Mouse (Mus musculus) kidney, adult 11 months (tissue): ENCODE data around the gene Dcps.
"Not testable (repeated sequence)": the region's sequence is repeated elsewhere in the genome, so short reads cannot be mapped to it uniquely, and the experiment has no call there.

Experiments
- DNase-seq: peaks from one replicate; pipeline ENCODE4 v3.0.0; 2022

Dcps gene

DNA sequence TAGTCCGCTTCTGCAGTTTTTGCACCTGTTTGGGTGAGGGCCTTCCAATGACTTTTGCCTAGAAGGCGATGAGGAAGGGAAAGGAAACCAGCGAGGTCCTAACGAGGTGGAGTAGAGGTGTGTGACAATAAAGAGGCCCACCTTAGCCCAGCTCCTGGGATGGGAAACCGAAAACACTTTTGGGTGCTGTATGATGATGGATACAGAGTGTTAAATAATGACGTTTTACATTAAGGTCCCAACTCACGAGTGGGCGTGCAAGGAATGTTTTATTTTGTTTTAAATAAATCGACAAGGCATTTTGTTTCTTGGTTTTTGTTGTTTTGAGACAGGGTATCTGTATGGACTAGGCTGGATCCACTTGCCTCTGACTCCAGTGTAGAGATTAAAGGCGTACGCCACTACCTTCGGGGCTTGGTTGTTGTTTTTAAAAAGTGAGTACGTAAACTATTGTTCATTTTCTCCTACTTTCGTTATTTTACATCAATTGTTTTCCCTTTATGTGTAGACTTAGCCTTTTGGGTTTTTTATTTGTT lies 331 bp upstream of the Dcps start:
- no peak for DNase-seq

DNA sequence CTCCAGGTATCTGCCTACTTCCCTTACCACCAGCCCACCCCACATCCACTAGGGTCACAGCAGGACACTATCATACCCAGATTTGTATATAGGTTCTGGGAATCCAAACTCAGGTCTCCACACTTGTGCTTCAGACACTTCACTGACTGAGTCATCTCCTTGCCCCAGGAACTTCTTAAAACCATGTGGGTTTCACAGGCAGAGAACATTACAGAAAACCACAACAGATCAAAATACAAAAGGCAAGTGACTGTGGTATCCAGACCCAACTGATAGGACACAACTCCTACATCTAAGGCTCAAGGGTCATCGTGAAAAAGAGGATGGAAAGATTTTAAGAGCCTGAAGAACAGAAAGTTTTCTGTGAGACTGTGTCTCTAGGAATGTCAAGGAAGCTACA lies 2.5 kb downstream of the Dcps start:
- no peak for DNase-seq

DNA sequence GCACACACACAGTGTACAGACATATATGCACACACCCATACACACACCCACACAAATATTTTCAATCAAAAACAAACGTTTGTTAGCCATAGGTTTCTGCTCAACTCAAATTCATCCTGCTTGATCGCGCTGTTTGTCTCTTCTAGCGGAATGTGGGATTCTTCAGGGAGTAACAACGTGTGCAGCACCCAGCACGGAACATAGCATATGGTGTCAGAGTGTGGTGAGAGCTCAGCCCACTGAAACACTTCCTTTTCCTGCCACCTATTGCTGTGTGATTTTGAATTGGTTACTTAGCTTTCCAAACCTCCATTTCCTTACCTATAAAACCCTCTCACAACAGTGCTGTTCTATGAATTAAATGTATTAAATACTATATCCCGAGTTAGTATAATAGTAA lies 5.8 kb downstream of the Dcps start:
- no peak for DNase-seq

DNA sequence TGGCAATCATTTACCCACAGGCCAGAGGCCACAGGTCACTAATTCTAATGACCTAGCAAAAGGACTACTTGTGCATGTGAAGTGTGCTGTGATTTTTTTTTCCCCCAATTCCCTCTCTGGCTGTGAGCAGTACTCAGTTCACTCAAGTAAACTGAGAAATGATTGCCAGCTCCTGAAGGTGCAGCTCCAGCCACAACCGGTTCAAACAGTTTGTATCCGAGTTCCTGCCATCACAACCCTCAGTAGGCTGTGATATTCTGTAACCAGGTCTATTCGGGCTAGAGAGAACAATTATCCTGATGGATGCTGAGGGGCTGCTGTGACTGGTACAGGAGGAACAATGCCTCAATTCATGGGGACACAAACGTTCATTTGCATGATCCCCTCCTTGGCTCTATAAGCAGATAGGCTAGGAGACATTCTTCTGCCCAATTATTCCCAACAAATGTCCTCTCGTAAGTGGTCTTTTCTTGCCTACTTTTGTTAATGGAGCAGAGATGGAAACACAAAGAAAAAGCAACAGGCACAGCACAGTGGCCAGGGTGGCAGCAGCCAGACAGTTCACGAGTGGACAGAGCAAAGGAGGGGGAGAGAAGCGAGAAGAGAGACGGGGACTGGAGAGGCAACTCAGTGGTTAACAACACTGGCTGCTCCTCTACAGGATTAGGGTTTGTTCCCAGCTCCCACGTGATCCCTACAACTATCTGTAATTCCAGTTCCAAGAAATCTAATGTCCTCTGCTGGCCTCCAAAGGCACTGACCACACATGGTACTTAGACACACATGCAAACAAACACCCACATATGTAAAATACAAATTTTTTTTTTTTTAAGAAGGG lies 8.8 kb downstream of the Dcps start:
- DNase-seq = peak; percentile 83

DNA sequence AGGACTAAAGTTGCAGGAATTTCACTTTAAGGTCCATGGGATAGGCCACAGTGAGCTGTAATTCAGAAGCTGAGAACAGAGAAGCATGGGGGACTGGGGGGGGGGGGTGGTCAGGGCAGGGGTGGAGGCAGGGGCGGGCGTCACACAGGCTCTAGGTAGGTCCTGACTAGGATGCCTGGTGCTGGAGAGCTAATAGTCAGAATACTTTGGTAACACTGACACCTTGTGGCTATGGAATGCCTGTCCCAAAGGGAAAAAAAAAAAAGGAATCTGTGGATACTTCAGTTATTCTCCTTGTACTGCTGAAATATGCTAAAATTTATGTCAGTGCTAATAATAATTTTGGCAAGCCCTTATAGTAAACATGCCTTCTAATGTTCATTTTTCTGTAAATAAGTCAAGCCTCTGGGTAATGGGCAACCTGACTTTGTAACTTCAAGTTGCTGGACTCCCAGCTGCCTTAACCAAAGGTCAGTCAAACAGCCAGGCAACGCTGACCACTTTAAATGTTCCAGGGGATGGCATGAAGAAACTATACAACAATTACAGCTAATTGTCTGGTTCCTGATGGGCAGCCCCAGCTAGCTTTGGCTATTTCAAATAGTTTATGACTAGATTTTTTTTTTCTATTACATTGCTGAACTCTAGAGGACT lies 9.6 kb downstream of the Dcps start:
- no peak for DNase-seq

DNA sequence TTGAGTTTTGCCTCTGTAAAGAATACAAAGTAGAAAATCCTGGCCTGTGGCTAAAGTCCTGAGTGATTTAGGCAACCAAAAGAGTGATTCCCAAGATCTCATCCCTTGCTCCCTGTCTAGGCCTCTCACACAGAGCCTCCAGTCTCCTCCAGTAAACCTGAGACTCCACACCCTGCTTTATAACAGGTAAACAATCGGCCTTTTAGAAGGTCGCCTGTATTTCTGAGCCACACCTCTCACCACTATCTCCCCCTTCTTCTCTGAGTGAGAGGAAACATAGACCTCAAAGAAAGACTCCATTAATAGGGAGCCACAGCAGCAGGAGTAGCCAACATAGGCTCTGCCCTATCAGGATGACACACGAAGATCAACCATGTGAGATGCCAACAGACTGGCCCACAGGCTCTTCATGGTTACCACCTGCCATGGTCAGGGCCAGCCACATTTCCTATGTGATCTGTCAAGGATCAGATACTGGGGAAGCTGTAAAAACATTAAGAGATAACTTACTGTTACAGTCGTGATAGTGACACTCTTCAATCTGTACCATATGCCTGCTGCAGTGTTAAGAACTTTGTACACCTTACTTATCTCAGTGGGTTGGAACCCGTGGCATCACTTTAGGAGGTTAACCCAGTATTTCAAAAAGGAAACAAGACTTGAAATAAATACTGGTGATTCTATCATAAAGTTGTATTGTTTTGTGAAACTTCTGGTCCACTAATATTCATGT lies 11.6 kb downstream of the Dcps start:
- DNase-seq = no peak

DNA sequence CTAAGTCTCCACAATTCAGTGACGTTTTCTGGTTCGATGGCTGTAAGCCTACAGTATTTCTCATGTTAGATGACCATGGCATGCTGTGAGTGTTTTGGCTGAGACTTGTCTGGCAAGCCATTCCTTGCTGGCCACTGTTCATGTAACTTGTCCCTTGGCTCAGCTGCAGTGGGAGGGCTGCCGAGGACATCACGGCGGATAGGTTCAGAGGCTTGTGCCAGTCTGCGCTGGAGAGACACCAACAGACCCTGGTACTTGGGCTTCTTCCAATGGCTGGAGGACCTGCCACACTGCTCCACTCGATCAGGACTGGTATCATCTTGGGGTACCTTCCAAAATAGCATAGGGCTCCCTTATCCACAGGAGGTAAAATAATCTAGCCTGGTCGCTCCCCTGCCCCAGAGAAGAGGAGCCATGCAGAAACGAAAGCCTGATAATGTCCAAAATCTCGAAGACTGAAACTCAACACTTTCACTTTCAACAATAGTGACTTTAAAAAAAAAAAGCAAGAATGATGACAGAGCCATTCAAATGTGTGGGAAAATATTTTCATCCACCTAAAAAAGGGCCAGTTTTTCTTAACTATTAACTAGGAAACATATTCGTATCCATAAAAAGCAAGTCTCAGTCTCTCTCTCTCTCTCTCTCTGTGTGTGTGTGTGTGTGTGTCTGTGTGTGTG lies 12.7 kb downstream of the Dcps start:
- peak; percentile 37 for DNase-seq

DNA sequence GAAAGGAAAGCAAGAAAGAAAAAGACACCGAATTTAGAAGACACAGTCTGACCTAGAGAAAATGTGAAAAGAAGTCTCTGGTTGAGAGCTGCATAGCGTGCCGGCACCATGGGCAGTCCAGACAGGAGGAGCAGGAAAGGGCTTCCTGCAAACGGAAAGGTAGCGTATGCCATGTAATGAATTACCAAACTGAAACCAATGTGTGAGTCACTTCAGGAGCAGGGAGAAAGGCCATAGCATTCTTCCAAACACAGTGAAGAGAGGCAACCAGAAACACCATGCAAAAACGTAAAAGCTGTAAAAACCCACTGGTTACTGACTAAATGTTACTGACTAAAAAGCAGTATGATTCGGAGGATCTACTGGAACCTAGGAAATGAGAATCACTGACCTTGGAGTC lies 14.1 kb downstream of the Dcps start:
- DNase-seq = no peak

DNA sequence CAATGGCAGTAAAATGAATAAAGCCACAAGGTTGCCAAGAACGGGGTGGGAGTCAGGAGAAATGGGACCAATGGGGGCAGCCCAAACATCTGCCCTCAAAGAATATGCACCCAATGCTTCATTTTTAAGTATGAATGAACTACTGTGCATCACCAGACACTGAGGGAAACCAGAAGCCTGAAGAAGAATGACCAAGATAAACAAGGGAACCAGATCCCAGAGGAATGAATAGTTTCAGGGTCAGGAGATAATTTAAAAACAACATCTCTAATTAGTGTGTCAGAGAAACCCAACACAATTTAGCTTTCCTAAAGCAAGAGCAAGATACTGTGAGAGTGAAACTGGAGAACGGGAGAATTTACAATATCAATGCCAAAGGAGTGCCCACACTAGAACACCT lies 15.2 kb downstream of the Dcps start:
- no peak for DNase-seq

DNA sequence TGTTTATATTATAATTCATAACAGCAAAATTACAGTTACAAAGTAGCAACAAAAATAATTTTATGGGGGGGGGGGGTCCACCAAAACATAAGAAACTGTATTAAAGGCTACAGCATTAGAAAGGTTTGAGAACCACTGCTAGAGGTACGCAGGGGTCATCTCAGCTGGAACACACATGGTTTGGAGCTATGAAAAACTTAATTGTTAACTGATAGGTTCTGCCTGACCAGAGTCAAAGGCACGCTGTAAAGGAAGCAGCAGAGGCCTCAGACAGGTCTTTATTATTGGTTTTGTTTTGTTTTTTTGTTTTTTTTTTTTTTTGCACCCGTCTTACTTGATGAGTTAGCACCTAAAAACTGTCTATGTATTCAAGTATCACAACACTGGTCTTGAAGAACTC lies 17.4 kb downstream of the Dcps start:
- no peak for DNase-seq

DNA sequence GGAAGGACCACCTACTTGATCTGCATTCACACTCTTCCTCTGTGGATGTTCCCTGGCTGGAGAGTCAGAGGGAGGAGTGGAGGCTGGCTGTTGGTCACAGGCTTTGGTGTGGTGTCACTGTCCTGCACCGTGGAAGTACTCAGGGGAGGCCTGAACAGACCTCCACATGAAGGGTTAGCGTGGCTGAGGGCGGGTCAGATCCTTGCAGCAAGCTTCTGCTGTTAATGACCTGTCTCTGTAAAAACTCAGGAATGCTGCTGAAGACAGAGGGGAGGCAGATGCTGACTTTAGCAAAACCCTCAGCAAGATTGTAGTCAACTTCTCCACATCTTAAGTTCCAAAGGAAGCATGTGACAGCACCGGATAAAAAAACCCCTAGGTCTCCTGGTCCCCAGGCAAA lies 19.0 kb downstream of the Dcps start:
- DNase-seq = no peak

DNA sequence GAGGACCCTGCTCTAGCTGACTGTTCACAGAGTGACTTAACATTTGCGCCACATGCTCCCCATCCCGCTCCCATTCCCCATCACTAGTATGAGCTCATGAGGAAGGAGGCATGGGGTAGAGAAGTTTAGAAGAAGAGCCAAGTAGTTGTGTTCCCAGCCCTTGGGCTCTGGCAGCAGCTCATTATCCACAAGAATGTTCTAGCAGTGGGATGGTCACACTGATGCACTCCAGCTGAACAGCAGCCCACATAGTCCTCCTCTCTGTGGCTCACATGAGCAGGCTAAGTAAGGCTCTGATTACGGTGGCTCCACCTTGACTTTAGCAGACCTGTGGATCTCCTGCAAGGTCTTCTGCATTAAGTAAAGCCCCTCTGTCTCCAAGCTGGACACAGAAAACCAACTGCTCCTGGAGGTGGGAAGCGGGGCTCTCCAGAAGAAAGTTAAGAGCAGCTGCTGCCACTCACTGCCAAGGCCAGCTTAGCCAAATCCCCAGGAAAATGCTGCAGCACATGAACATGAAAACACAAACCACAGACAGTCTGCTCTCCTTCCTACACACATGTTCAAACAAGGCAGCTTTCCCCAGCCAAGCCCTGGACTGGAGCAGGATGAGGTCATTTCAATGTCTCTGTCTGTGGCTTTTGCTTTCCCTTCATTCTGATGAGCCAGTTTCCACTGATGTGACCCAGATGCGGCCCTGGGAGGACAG lies 19.7 kb downstream of the Dcps start:
- DNase-seq = no peak

DNA sequence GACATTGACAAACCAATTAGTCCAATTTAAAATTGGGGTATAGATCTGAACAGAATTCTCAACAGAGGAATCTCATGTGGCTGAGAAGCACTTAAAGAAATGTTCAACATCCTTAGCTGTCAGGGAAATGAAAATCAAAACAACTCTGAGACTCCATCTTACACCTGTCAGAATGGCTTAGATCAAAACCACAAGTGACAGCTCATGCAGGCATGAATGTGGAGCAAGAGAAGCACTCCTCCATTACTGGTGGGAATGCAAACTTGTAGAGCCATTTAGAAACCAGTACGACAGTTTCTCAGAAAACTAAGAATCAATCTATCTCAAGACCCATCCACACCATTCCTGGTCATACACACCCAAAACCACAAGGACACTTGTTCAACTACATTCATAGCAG lies 22.9 kb downstream of the Dcps start:
- no peak for DNase-seq

DNA sequence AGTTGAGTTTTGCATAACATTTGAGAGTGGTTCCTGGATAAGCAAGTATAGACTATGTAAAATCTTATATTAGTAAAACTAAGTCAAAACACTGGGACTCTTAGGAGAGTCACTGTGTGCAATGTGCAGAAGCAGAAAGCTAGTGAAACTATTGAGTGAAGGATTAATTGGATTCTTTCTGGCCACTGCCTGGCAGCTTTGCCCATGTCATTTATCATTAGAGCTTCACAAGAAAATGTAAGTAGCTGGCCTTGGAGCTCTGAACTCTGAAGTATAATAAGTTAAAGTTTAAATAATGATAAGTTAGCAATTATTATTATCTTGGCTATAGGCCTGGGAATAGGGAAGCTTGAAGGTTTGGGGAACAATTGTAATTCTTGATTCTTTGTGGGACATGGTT lies 27.0 kb downstream of the Dcps start:
- not testable (repeated sequence) for DNase-seq

DNA sequence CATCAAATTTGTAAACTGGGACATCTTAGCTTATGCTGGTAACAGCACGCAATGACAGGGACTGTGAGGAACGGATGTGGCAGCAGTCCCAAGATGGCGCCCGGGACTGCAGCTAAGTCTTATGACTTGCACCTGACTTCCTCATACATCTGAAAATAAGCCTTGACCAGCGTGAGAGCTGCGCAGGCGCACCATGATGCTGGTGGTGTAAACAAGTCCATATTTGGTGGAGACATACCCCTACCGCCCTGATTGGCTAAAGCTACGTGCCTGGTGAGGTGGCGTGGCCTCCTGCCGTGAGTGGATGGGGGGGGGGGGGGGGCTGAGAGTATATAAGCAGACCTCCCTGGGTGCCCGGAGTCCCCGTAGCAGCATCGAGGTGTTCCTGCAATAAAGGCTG lies 28.6 kb downstream of the Dcps start:
- not testable (repeated sequence) for DNase-seq

DNA sequence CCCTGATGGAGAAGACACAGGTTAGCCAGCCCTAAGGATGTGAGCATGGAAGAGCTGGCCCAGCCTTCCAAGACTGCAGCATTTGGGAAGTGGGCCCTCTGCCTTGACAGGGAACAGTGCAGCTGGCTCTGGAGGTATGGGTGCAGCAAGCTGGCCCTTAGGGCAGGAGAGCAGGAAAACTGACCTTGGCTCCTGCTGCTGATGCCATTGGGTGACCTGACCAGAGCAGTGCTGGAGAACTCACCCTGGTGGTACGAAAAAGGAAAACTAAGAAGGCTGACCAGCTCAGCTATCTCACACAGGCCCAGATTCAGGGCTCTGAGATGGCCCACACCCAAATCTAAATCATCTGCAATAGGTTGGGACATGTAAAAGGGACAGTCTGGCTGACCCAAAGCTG lies 30.0 kb downstream of the Dcps start:
- no peak for DNase-seq

DNA sequence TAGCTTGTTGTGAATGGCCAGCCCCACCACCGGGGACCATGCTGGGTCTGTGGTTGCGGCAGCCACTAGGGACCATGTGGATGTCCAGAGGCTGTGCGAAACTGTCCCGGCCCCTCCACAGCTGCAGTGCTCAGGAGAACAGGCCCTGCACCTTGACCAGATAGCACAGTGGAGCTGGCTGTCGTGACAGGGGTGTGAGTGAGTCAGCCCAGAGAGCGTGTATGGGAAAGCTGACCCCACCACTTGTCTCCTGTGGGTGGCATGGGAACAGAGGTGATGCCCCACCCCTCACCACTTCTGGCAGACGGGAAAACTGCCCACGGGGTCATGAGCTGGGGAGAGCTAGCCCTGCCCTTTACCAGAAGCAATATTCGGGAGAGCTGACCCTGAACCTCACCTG lies 30.7 kb downstream of the Dcps start:
- no peak for DNase-seq

DNA sequence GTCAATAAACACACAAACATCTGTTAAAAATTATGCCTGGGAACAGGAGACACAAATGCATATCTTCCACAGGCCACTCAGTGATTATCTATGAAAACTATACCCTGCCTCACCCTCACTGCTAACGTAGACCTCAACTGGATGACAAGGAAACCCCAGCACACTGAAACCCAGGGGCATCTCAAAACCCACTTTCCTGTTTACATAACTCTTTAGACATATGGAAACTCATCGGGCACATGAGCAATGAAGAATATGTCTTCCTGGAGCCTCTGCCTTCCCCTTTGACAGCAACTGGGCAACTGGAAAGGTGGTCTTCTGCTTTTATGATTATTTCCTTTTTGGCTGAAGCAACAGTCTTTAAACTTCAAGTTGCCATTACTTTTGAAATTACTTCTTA lies 33.6 kb downstream of the Dcps start:
- no peak for DNase-seq

DNA sequence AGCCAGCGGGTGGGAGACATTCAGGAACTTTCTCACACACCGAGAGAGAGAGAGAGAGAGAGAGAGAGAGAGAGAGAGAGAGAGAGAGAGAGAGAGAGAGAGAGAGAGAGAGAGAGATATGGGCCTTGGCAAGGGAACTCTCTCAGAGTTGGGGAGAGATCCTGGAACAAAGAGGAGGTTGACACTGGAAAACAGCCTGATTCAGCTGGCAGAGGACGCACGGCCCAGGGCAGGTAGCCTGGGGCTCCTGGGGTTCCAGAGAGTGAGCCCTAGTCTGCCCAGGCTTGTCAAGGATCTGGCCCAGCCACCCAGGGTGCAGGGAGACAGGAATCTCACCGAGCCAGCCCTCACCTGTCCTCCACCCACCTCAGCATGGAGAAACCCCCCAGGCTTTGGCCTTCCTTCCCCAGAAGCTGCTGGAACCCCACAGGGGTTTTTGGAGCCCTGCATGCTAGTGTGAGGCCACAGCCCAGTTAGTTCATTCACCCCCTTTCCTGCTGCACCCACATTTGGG lies 36.6 kb downstream of the Dcps start:
- no peak for DNase-seq

DNA sequence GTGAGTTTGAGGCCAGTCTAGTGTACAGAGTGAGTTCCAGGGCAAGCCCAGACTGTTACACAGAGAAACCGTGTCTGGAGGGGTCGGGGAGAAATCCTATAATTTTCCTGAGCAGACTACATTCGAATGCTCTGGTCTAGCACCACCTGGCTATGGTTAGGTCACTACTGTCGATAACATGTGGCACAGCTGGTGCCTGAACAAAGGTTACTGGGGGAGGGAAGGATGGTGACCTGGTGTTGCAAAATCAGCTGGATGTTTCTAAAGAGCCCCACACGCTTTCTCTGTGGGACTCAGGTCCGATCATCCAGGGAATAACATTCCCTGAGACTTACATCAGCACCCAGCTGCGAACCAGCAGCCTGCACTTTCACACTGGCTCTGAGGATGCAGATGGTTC lies 37.8 kb downstream of the Dcps start:
- peak; percentile 36 for DNase-seq

DNA sequence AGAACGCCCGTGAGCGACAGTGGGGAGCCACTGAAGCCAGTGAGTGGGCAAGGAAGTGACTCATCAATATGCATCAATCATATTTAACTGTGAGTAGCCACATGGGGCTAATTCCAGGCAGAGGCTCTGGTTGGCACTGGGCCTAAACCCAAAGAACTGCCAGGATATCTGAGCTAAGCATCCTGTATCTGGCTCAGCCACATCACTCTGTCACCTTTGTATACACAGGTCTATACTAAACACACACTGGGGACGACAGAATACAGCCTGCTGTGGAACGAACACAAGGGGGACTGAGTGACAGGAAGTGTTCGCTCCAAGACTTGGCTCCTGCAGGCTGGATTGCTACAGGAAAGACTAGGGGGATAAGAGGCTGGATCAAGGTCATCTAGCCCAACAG lies 40.3 kb downstream of the Dcps start:
- no peak for DNase-seq
